Comparison of ENCODE assay signal across 23 mouse cellular contexts in the genomic region with DNA sequence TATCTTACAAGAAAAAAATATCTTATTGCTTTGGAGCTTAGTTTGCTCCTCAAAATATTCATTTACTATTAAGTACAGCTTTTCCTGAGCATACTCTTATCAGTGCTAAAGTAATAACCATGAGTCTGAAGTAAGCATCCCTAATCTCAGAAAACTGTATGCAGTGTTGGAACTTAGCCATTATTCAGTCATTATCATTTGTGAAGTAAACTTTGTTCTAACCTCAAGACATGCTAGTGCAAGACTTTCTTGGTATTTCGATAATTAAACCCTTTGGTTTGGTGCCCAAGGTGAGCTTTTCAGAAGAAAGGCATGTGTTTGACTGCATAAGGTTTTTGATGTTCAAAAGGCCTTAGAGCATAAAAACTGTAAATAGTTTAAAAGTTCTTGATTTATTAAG. TPM values are rescaled to one million over a fixed set of nuclear protein-coding genes. Genes with fewer than 3 reads are reported as not detected.
DNase-seq lines count a peak whose midpoint lies in the region; ATAC-seq and TF ChIP-seq lines count a peak whose summit lies in the region.
"Had no signal": no experiment of that assay in that cellular context is flagged by ENCODE, and none has a peak within 500 bp of the region (broad histone marks: within the 10 kb centered on the region; RNA-seq: fewer than 3 reads in every experiment).

No protein-coding gene starts in this region.

- WGBS in liver, embryonic 15.5 days (ENCODE audit: insufficient replicate concordance): 35% methylated on average over 1 of the region's 1 CpGs
- WGBS in liver, embryonic 12.5 days (ENCODE audit: insufficient replicate concordance): 53% methylated on average over 1 of the region's 1 CpGs

- no peak for TF ChIP-seq RAD21 in MEL (IDR thresholded peaks at IDR 0.05; ENCODE audit: low read depth, low read length)

- H3K79me2 ChIP-seq in MEL (ENCODE audit: control insufficient read depth, insufficient read depth, low read length, poor library complexity): no peaks in the 10 kb centered on the region

- no peaks in the 10 kb centered on the region for H3K27me3 ChIP-seq in liver, embryonic 15.5 days
- no peaks in the 10 kb centered on the region for H3K27me3 ChIP-seq in liver, embryonic 12.5 days (replicated peaks)
- no peaks in the 10 kb centered on the region; a peak in 1 of 4 replicates for H3K27me3 ChIP-seq in MEL (ENCODE audit: control insufficient read depth in 1 of 2, insufficient read depth in 2 of 2, low read length in 2 of 2)
- H3K27me3 ChIP-seq: embryonic facial prominence, embryonic 13.5 days; forebrain, embryonic 15.5 days; heart, embryonic 13.5 days; hindbrain, embryonic 12.5 days; intestine, embryonic 15.5 days; Patski had no signal

- intact Hi-C loops in heart, postnatal 36 days (cut with DNase I): no loop called here

- H3K4me3 ChIP-seq in liver, embryonic 15.5 days (replicated peaks): no peak overlapping the region
- H3K4me3 ChIP-seq in liver, embryonic 12.5 days: no peak overlapping the region
- H3K4me3 ChIP-seq in MEL (ENCODE audit: control insufficient read depth in 1 of 2, insufficient read depth in 1 of 2, low read depth in 2 of 2, low read length in 2 of 2): no peak overlapping the region
- H3K4me3 ChIP-seq: embryonic facial prominence, embryonic 13.5 days; forebrain, embryonic 15.5 days; heart, embryonic 13.5 days; hindbrain, embryonic 12.5 days; intestine, embryonic 15.5 days had no signal

- no peak for TF ChIP-seq CTCF in MEL (IDR thresholded peaks at IDR 0.05 in 2 of 3, conservative IDR thresholded peaks at IDR 0.05 in 1 of 3; ENCODE audit: control insufficient read depth in 1 of 3, insufficient read depth in 1 of 3, low read depth in 2 of 3, low read length in 3 of 3, poor library complexity in 1 of 3, severe bottlenecking in 1 of 3)

- H3K9ac ChIP-seq in liver, embryonic 15.5 days: no peak overlapping the region
- H3K9ac ChIP-seq in liver, embryonic 12.5 days: no peak overlapping the region
- no peak overlapping the region for H3K9ac ChIP-seq in MEL (ENCODE audit: control insufficient read depth, low read depth, low read length, poor library complexity, severe bottlenecking)
- H3K9ac ChIP-seq: embryonic facial prominence, embryonic 13.5 days; forebrain, embryonic 15.5 days; heart, embryonic 13.5 days; hindbrain, embryonic 12.5 days; intestine, embryonic 15.5 days had no signal

- no peak overlapping the region for H3K27ac ChIP-seq in liver, embryonic 15.5 days (replicated peaks)
- no peak overlapping the region for H3K27ac ChIP-seq in liver, embryonic 12.5 days
- no peak overlapping the region for H3K27ac ChIP-seq in MEL (ENCODE audit: control insufficient read depth, low read depth, low read length)
- H3K27ac ChIP-seq: embryonic facial prominence, embryonic 13.5 days; forebrain, embryonic 15.5 days; heart, embryonic 13.5 days; hindbrain, embryonic 12.5 days; intestine, embryonic 15.5 days had no signal

- no peaks in the 10 kb centered on the region for H3K9me3 ChIP-seq in liver, embryonic 15.5 days (replicated peaks)
- no peaks in the 10 kb centered on the region for H3K9me3 ChIP-seq in liver, embryonic 12.5 days (replicated peaks)
- H3K9me3 ChIP-seq in MEL (replicated peaks; ENCODE audit: insufficient read depth, low read length): no peaks in the 10 kb centered on the region
- H3K9me3 ChIP-seq: embryonic facial prominence, embryonic 13.5 days; forebrain, embryonic 15.5 days; hindbrain, embryonic 12.5 days; intestine, embryonic 15.5 days had no signal

- TF ChIP-seq EP300 in MEL (IDR thresholded peaks at IDR 0.05; ENCODE audit: low read depth in 1 of 2, low read length in 2 of 2): peak in 1 of 2 experiments; percentile 34; a peak in 1 of 4 replicates

- H3K4me2 ChIP-seq in liver, embryonic 15.5 days: no peak overlapping the region
- no peak overlapping the region for H3K4me2 ChIP-seq in liver, embryonic 12.5 days
- H3K4me2 ChIP-seq: embryonic facial prominence, embryonic 13.5 days; forebrain, embryonic 15.5 days; heart, embryonic 13.5 days; hindbrain, embryonic 12.5 days; intestine, embryonic 15.5 days had no signal

- H3K36me3 ChIP-seq in liver, embryonic 15.5 days (replicated peaks): no peaks in the 10 kb centered on the region
- no peaks in the 10 kb centered on the region for H3K36me3 ChIP-seq in liver, embryonic 12.5 days
- no peaks in the 10 kb centered on the region for H3K36me3 ChIP-seq in MEL (ENCODE audit: control insufficient read depth in 1 of 2, insufficient read depth in 2 of 2, low read length in 2 of 2)
- H3K36me3 ChIP-seq: embryonic facial prominence, embryonic 13.5 days; forebrain, embryonic 15.5 days; hindbrain, embryonic 12.5 days; intestine, embryonic 15.5 days had no signal

- ATAC-seq in liver, embryonic 15.5 days (ENCODE audit: insufficient read depth): peak; percentile 38; the same call in 1 of the 2 replicates
- ATAC-seq in liver, embryonic 12.5 days: no peak
- ATAC-seq in megakaryocyte progenitor cell, adult 5-6 weeks (replicated peaks; ENCODE audit: poor library complexity): peak; percentile 63
- ATAC-seq: CD4-positive, CD25-positive, alpha-beta regulatory T cell, adult 4 months; forebrain, embryonic 15.5 days; hindbrain, embryonic 16.5 days; intestine, embryonic 15.5 days; Patski had no signal

- peak; percentile 38 for DNase-seq in MEL (ENCODE audit: low read depth, low spot score)
- DNase-seq in MEL-GATA-1-ER (ENCODE audit: extremely low read depth, low read depth): peak; percentile 11
- DNase-seq in cerebellum, adult 9-10 months: no peak
- DNase-seq in heart, postnatal 36 days: no peak
- DNase-seq: adrenal gland, postnatal 10 days; adrenal gland, postnatal 36 days; cerebellum, adult 18-20 months; cerebellum, adult 9-11 months; cerebellum, postnatal 25 days; gastrocnemius, postnatal 25 days; heart, adult 18-20 months; heart, postnatal 14 days had no signal

- H3K4me1 ChIP-seq in liver, embryonic 15.5 days (replicated peaks): peaks cover 16% of the 10 kb centered on the region
- peaks cover 19% of the 10 kb centered on the region for H3K4me1 ChIP-seq in liver, embryonic 12.5 days
- H3K4me1 ChIP-seq in MEL (ENCODE audit: control insufficient read depth in 1 of 2, insufficient read depth in 2 of 2, low read length in 2 of 2): no peaks in the 10 kb centered on the region
- H3K4me1 ChIP-seq: hindbrain, embryonic 12.5 days had no signal

- no peak for TF ChIP-seq POLR2A in MEL (IDR thresholded peaks at IDR 0.05; ENCODE audit: control insufficient read depth in 1 of 2, insufficient read depth in 1 of 2, low read depth in 1 of 2, low read length in 2 of 2, poor library complexity in 1 of 2)

TF ChIP-seq in MEL, 35 proteins besides CTCF, POLR2A, EP300 and RAD21:
- TF ChIP-seq NRF1 (IDR thresholded peaks at IDR 0.05; ENCODE audit: insufficient read depth, low read depth, low read length, poor library complexity, severe bottlenecking) (no peak), TCF12 (IDR thresholded peaks at IDR 0.05; ENCODE audit: low read depth, low read length) (peak; percentile 27; the same call in 1 of the 2 replicates), USF2 (IDR thresholded peaks at IDR 0.05; ENCODE audit: borderline replicate concordance in 1 of 2, insufficient read depth in 1 of 2, low read depth in 1 of 2, low read length in 2 of 2) (no peak), GATA1 (IDR thresholded peaks at IDR 0.05; ENCODE audit: low read depth, low read length) (peak; percentile 40; the same call in 1 of the 2 replicates), UBTF (IDR thresholded peaks at IDR 0.05; ENCODE audit: borderline replicate concordance, insufficient read depth, low read depth, low read length) (no peak)

RNA-seq across cellular contexts. Expression of gene Arhgap32, which starts 4.2 kb away (rescaled TPM):
- 0.40 and 0.51 TPM in 2 replicates for polyA plus RNA-seq in liver, embryonic 15.5 days (2015; fragmentation: Nextera tagmentation; extraction: Ambion mirVana)
- polyA plus RNA-seq in liver, embryonic 12.5 days (2016; fragmentation: Nextera tagmentation; extraction: Ambion mirVana): 0.56 and 0.80 TPM in 2 replicates
- 0.03 and 0.15 TPM in 2 replicates for total RNA-seq in MEL (2012; rRNA removed)
- polyA plus RNA-seq in MEL (2012; ENCODE audit: insufficient read depth in 1 of 2, insufficient read length in 2 of 2, low read depth in 1 of 2, low replicate concordance in 2 of 2, missing spikeins in 1 of 2): under 1 TPM in 1 of 2 experiments, not detected in 1; 0.06 TPM
- 9.0 and 22.5 TPM in 2 replicates for total RNA-seq in megakaryocyte progenitor cell, adult 5-6 weeks (2015)
- total RNA-seq in megakaryocyte progenitor cell, adult 5-6 weeks (2017): 2.8 and 4.2 TPM in 2 replicates
- total RNA-seq in heart, postnatal 36 days (2021): 10 to 100 TPM; 14.4 to 23.7 TPM
- polyA plus RNA-seq: CD4-positive, CD25-positive, alpha-beta regulatory T cell, adult 4 months had no signal

Comparison
In these comparisons a context has a peak if more than half of its experiments do, and no peak if none do; other contexts are left out.
1. DNase-seq: peak in MEL (single experiment) and MEL-GATA-1-ER (single experiment); none in cerebellum, adult 9-10 months (single experiment) and heart, postnatal 36 days (0 of 2).